Mouse (Mus musculus): ENCODE measurements at regions not wholly inside any gene's neighbourhood (a gene's known extent, or its start where the extent isn't known, plus 50 kb on each side); places are given as distances from the start of the nearest gene placed in this dataset.
A peak's percentile ranks its signal among the peaks of the same experiment; 100 is the strongest.

- no peak for ATAC-seq (ENCODE audit: extremely low read depth, insufficient number of reproducible peaks, low FRiP score, poor library complexity, severe bottlenecking)
Measured at GRCm38 (mm10) chr6:89003197-89003923, 101.3 kb downstream of the Tpra1 start.

GRCm38 (mm10) chr6:89005094-89005493, 103.0 kb downstream of the Tpra1 start:
- no peak for ATAC-seq (ENCODE audit: extremely low read depth, insufficient number of reproducible peaks, low FRiP score, poor library complexity, severe bottlenecking)

- ATAC-seq (ENCODE audit: extremely low read depth, insufficient number of reproducible peaks, low FRiP score, poor library complexity, severe bottlenecking) = no peak
Measured at GRCm38 (mm10) chr6:89006997-89007396, 104.9 kb downstream of the Tpra1 start.

GRCm38 (mm10) chr6:89007516-89007915, 105.5 kb downstream of the Tpra1 start:
- no peak for ATAC-seq (ENCODE audit: extremely low read depth, insufficient number of reproducible peaks, low FRiP score, poor library complexity, severe bottlenecking)

- ATAC-seq (ENCODE audit: extremely low read depth, insufficient number of reproducible peaks, low FRiP score, poor library complexity, severe bottlenecking) = no peak
Measured at GRCm38 (mm10) chr6:89008614-89009171, 106.6 kb downstream of the Tpra1 start.

GRCm38 (mm10) chr6:89012998-89013689, 111.1 kb downstream of the Tpra1 start:
- ATAC-seq (ENCODE audit: extremely low read depth, insufficient number of reproducible peaks, low FRiP score, poor library complexity, severe bottlenecking) = no peak

GRCm38 (mm10) chr6:89013690-89014061, 111.6 kb downstream of the Tpra1 start:
- no peak for ATAC-seq (ENCODE audit: extremely low read depth, insufficient number of reproducible peaks, low FRiP score, poor library complexity, severe bottlenecking)

GRCm38 (mm10) chr6:89024101-89024650, 122.1 kb downstream of the Tpra1 start:
- no peak for ATAC-seq (ENCODE audit: extremely low read depth, insufficient number of reproducible peaks, low FRiP score, poor library complexity, severe bottlenecking)

GRCm38 (mm10) chr6:89033433-89034298, 131.6 kb downstream of the Tpra1 start:
- ATAC-seq (ENCODE audit: extremely low read depth, insufficient number of reproducible peaks, low FRiP score, poor library complexity, severe bottlenecking) = no peak

- no peak for ATAC-seq (ENCODE audit: extremely low read depth, insufficient number of reproducible peaks, low FRiP score, poor library complexity, severe bottlenecking)
Measured at GRCm38 (mm10) chr6:89034455-89034854, 132.4 kb downstream of the Tpra1 start.

GRCm38 (mm10) chr6:89035061-89035835, 133.2 kb downstream of the Tpra1 start:
- no peak for ATAC-seq (ENCODE audit: extremely low read depth, insufficient number of reproducible peaks, low FRiP score, poor library complexity, severe bottlenecking)

GRCm38 (mm10) chr6:89035836-89036156, 133.7 kb downstream of the Tpra1 start:
- no peak for ATAC-seq (ENCODE audit: extremely low read depth, insufficient number of reproducible peaks, low FRiP score, poor library complexity, severe bottlenecking)

GRCm38 (mm10) chr6:89037392-89037791, 135.3 kb downstream of the Tpra1 start:
- ATAC-seq (ENCODE audit: extremely low read depth, insufficient number of reproducible peaks, low FRiP score, poor library complexity, severe bottlenecking) = no peak

- ATAC-seq (ENCODE audit: extremely low read depth, insufficient number of reproducible peaks, low FRiP score, poor library complexity, severe bottlenecking) = no peak
Measured at GRCm38 (mm10) chr6:89037901-89038300, 135.8 kb downstream of the Tpra1 start.

GRCm38 (mm10) chr6:89040919-89041318, 138.9 kb downstream of the Tpra1 start:
- ATAC-seq (ENCODE audit: extremely low read depth, insufficient number of reproducible peaks, low FRiP score, poor library complexity, severe bottlenecking) = no peak

- ATAC-seq (ENCODE audit: extremely low read depth, insufficient number of reproducible peaks, low FRiP score, poor library complexity, severe bottlenecking) = peak; percentile 49
Measured at GRCm38 (mm10) chr6:89042478-89043239, 140.6 kb downstream of the Tpra1 start.

GRCm38 (mm10) chr6:89045436-89045966, 143.4 kb downstream of the Tpra1 start:
- no peak for ATAC-seq (ENCODE audit: extremely low read depth, insufficient number of reproducible peaks, low FRiP score, poor library complexity, severe bottlenecking)

- no peak for ATAC-seq (ENCODE audit: extremely low read depth, insufficient number of reproducible peaks, low FRiP score, poor library complexity, severe bottlenecking)
Measured at GRCm38 (mm10) chr6:89046476-89046875, 144.4 kb downstream of the Tpra1 start.

Data from neutrophil, adult 5-6 weeks (primary cell).